Mouse (Mus musculus): Measurements from ENCODE around the gene Lrrk2.

DNA sequence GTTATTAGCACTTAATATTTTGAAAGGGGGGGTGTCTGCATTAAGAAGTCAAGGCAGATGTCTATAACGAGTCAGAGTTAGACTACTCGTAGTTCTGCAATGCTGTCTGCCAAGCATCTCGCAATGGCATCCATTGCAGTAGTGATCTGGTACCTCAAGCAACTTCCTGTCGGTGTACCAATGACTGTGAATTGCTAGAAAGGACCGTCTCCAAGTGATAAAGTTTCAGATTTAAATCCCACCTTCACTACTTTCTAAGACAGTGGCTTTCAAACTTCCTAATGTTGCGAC is 12.0 kb upstream of the Lrrk2 start:
- TF ChIP-seq CTCF (IDR thresholded peaks at IDR 0.05; ENCODE audit: extremely low read depth, insufficient read depth, low read length) (no peak), POLR2A (IDR thresholded peaks at IDR 0.05; ENCODE audit: extremely low read depth, insufficient read depth, low read length) (no peak)

Data from cortical plate, adult 2 months (tissue).